Mouse (Mus musculus): ENCODE measurements around the gene Josd1. TPM values are rescaled to one million over a fixed set of nuclear protein-coding genes. Genes with fewer than 3 reads are reported as not detected.
A peak's percentile ranks its signal among the peaks of the same experiment; 100 is the strongest.

Josd1 gene
- polyA plus RNA-seq, 1 experiment from 2014 or later = 17.3 TPM

GRCm38 (mm10) chr15:79690426-79691022 lies 2.8 kb upstream of the Josd1 start, which contains the start of gene Gtpbp1:
Gene Gtpbp1, plus strand, starts transcription at chr15:79690845.
- 0% methylated on average over 45 of the region's 45 CpGs for WGBS
- H3K9ac ChIP-seq (ENCODE audit: low read length) = peak within 1 kb of the TSS; percentile 89
- no peaks in the 10 kb centered on the region for H3K9me3 ChIP-seq (ENCODE audit: control insufficient read depth, low read length)
- H3K4me3 ChIP-seq (ENCODE audit: low read depth, low read length) = peak within 1 kb of the TSS; percentile 79
- no peaks in the 10 kb centered on the region for H3K36me3 ChIP-seq (ENCODE audit: control insufficient read depth, insufficient read depth, low read length)
- ATAC-seq (ENCODE audit: insufficient number of reproducible peaks, low FRiP score, low TSS enrichment, low read depth) (peak; percentile 96), DNase-seq (ENCODE audit: low spot score) (peak; percentile 94)
- H3K4me2 ChIP-seq (ENCODE audit: low read depth, severe bottlenecking) = peak within 1 kb of the TSS; percentile 95
- H3K27ac ChIP-seq (replicated peaks; ENCODE audit: low read depth, low read length) = peak within 1 kb of the TSS; percentile 51; the same call in 1 of the 2 replicates
- no peaks in the 10 kb centered on the region for H3K27me3 ChIP-seq (ENCODE audit: control insufficient read depth, insufficient read depth, low read length)
- H3K4me1 ChIP-seq (ENCODE audit: control insufficient read depth, insufficient read depth, low read length) = peaks cover 20% of the 10 kb centered on the region

- 15% methylated on average over 24 of the region's 24 CpGs for WGBS
- peaks cover 27% of the 10 kb centered on the region for H3K4me1 ChIP-seq (ENCODE audit: control insufficient read depth, insufficient read depth, low read length)
- DNase-seq (ENCODE audit: low spot score) (no peak), ATAC-seq (ENCODE audit: insufficient number of reproducible peaks, low FRiP score, low TSS enrichment, low read depth) (no peak)
- no peak overlapping the region for H3K27ac ChIP-seq (replicated peaks; ENCODE audit: low read depth, low read length)
- H3K4me2 ChIP-seq (ENCODE audit: low read depth, severe bottlenecking) = peak overlapping the region; percentile 55
- H3K9me3 ChIP-seq (ENCODE audit: control insufficient read depth, low read length) = no peaks in the 10 kb centered on the region
- H3K27me3 ChIP-seq (ENCODE audit: control insufficient read depth, insufficient read depth, low read length) = no peaks in the 10 kb centered on the region
- peak overlapping the region; percentile 79 for H3K4me3 ChIP-seq (ENCODE audit: low read depth, low read length)
- no peaks in the 10 kb centered on the region for H3K36me3 ChIP-seq (ENCODE audit: control insufficient read depth, insufficient read depth, low read length)
- no peak overlapping the region for H3K9ac ChIP-seq (ENCODE audit: low read length)
These were observed 2.1 kb upstream of the Josd1 start for GRCm38 (mm10) chr15:79689662-79690425.

GRCm38 (mm10) chr15:79688268-79688956 lies 693 bp upstream of the Josd1 start:
- no peaks in the 10 kb centered on the region for H3K27me3 ChIP-seq (ENCODE audit: control insufficient read depth, insufficient read depth, low read length)
- ATAC-seq (ENCODE audit: insufficient number of reproducible peaks, low FRiP score, low TSS enrichment, low read depth) (0 out of 2 replicates have a peak, but pooled peaks have one; percentile 2), DNase-seq (ENCODE audit: low spot score) (no peak)
- H3K4me2 ChIP-seq (ENCODE audit: low read depth, severe bottlenecking) = peak overlapping the region; percentile 70
- H3K27ac ChIP-seq (replicated peaks; ENCODE audit: low read depth, low read length) = peak overlapping the region; percentile 97
- peaks cover 32% of the 10 kb centered on the region for H3K4me1 ChIP-seq (ENCODE audit: control insufficient read depth, insufficient read depth, low read length)
- H3K9me3 ChIP-seq (ENCODE audit: control insufficient read depth, low read length) = no peaks in the 10 kb centered on the region
- whole genome bisulfite sequencing = 5% methylated on average over 8 of the region's 8 CpGs
- peak overlapping the region; percentile 87 for H3K9ac ChIP-seq (ENCODE audit: low read length)
- H3K4me3 ChIP-seq (ENCODE audit: low read depth, low read length) = peak overlapping the region; percentile 88
- no peaks in the 10 kb centered on the region for H3K36me3 ChIP-seq (ENCODE audit: control insufficient read depth, insufficient read depth, low read length)

- 0% methylated on average over 24 of the region's 33 CpGs for WGBS
- no peaks in the 10 kb centered on the region for H3K36me3 ChIP-seq (ENCODE audit: control insufficient read depth, insufficient read depth, low read length)
- peak overlapping the region; percentile 70 for H3K4me2 ChIP-seq (ENCODE audit: low read depth, severe bottlenecking)
- no peaks in the 10 kb centered on the region for H3K9me3 ChIP-seq (ENCODE audit: control insufficient read depth, low read length)
- ATAC-seq (ENCODE audit: insufficient number of reproducible peaks, low FRiP score, low TSS enrichment, low read depth) (no peak), DNase-seq (ENCODE audit: low spot score) (peak; percentile 65)
- H3K4me1 ChIP-seq (ENCODE audit: control insufficient read depth, insufficient read depth, low read length) = peaks cover 32% of the 10 kb centered on the region
- H3K9ac ChIP-seq (ENCODE audit: low read length) = peak overlapping the region; percentile 87
- peak overlapping the region; percentile 88 for H3K4me3 ChIP-seq (ENCODE audit: low read depth, low read length)
- H3K27me3 ChIP-seq (ENCODE audit: control insufficient read depth, insufficient read depth, low read length) = no peaks in the 10 kb centered on the region
- H3K27ac ChIP-seq (replicated peaks; ENCODE audit: low read depth, low read length) = peak overlapping the region; percentile 97
These were observed 544 bp downstream of the Josd1 start for GRCm38 (mm10) chr15:79687175-79687574.

- H3K4me1 ChIP-seq (ENCODE audit: control insufficient read depth, insufficient read depth, low read length) = peaks cover 28% of the 10 kb centered on the region
- no peak overlapping the region for H3K27ac ChIP-seq (replicated peaks; ENCODE audit: low read depth, low read length)
- peak overlapping the region; percentile 70 for H3K4me2 ChIP-seq (ENCODE audit: low read depth, severe bottlenecking)
- peak overlapping the region; percentile 43 for H3K9ac ChIP-seq (ENCODE audit: low read length)
- peak overlapping the region; percentile 88 for H3K4me3 ChIP-seq (ENCODE audit: low read depth, low read length)
- ATAC-seq (ENCODE audit: insufficient number of reproducible peaks, low FRiP score, low TSS enrichment, low read depth) (no peak), DNase-seq (ENCODE audit: low spot score) (no peak)
- no peaks in the 10 kb centered on the region for H3K9me3 ChIP-seq (ENCODE audit: control insufficient read depth, low read length)
- H3K36me3 ChIP-seq (ENCODE audit: control insufficient read depth, insufficient read depth, low read length) = no peaks in the 10 kb centered on the region
- WGBS = 22% methylated on average over 15 of the region's 15 CpGs
- H3K27me3 ChIP-seq (ENCODE audit: control insufficient read depth, insufficient read depth, low read length) = no peaks in the 10 kb centered on the region
These were observed 1.5 kb downstream of the Josd1 start for GRCm38 (mm10) chr15:79686046-79686869.

- no peaks in the 10 kb centered on the region for H3K27me3 ChIP-seq (ENCODE audit: control insufficient read depth, insufficient read depth, low read length)
- H3K4me1 ChIP-seq (ENCODE audit: control insufficient read depth, insufficient read depth, low read length) = peaks cover 28% of the 10 kb centered on the region
- WGBS = 15% methylated on average over 6 of the region's 6 CpGs
- DNase-seq (ENCODE audit: low spot score) (no peak), ATAC-seq (ENCODE audit: insufficient number of reproducible peaks, low FRiP score, low TSS enrichment, low read depth) (no peak)
- H3K9me3 ChIP-seq (ENCODE audit: control insufficient read depth, low read length) = no peaks in the 10 kb centered on the region
- no peak overlapping the region for H3K27ac ChIP-seq (replicated peaks; ENCODE audit: low read depth, low read length)
- H3K4me2 ChIP-seq (ENCODE audit: low read depth, severe bottlenecking) = peak overlapping the region; percentile 70
- no peaks in the 10 kb centered on the region for H3K36me3 ChIP-seq (ENCODE audit: control insufficient read depth, insufficient read depth, low read length)
- peak overlapping the region; percentile 34; the same call in 1 of the 2 replicates for H3K9ac ChIP-seq (ENCODE audit: low read length)
- peak overlapping the region; percentile 88; the same call in 1 of the 2 replicates for H3K4me3 ChIP-seq (ENCODE audit: low read depth, low read length)
These were observed 2.5 kb downstream of the Josd1 start for GRCm38 (mm10) chr15:79685141-79685641.

- DNase-seq (ENCODE audit: low spot score) = no peak
- no peak for ATAC-seq (ENCODE audit: insufficient number of reproducible peaks, low FRiP score, low TSS enrichment, low read depth)
- Histone ChIP-seq H3K4me2 (ENCODE audit: low read depth, severe bottlenecking) (peak overlapping the region; percentile 70), H3K4me1 (ENCODE audit: control insufficient read depth, insufficient read depth, low read length) (peaks cover 26% of the 10 kb centered on the region), H3K27ac (replicated peaks; ENCODE audit: low read depth, low read length) (no peak overlapping the region), H3K36me3 (ENCODE audit: control insufficient read depth, insufficient read depth, low read length) (no peaks in the 10 kb centered on the region), H3K9ac (ENCODE audit: low read length) (no peak overlapping the region), H3K27me3 (ENCODE audit: control insufficient read depth, insufficient read depth, low read length) (no peaks in the 10 kb centered on the region), H3K4me3 (ENCODE audit: low read depth, low read length) (no peak overlapping the region), H3K9me3 (ENCODE audit: control insufficient read depth, low read length) (no peaks in the 10 kb centered on the region)
- WGBS = 88% methylated on average over 6 of the region's 6 CpGs
These were observed 3.1 kb downstream of the Josd1 start for GRCm38 (mm10) chr15:79684616-79685015.
